Mouse (Mus musculus) brain, embryonic 18.5 days (tissue): ENCODE data around the gene Mrvi1.
"Not testable (repeated sequence)": the region's sequence is repeated elsewhere in the genome, so short reads cannot be mapped to it uniquely, and the experiment has no call there.

Source experiments
- DNase-seq: peaks from one replicate; pipeline ENCODE4 v3.0.0-alpha.2; 2012; ENCODE audit warnings: low read depth, low spot score

Gene Mrvi1

DNA sequence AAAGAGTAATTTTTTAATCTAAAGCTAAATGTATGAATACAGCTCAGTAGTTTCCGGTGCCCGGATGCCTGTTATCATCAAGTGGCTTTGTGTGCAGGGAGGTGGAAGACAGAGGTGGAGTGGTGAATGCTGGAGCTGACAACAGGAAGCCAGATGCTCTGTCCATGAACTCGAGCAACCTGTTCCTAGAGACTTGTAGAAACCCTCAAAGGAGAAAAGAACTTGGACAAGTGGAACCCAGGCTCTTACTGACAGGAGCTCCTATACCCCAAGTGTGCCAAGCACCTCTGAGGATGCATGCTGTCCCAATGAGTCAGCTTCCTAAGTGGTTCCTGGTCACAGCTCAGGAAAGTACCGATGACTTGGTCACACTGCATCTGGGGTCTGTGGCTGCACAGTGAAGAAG, 41.1 kb downstream of the Mrvi1 start:
- DNase-seq = no peak

DNA sequence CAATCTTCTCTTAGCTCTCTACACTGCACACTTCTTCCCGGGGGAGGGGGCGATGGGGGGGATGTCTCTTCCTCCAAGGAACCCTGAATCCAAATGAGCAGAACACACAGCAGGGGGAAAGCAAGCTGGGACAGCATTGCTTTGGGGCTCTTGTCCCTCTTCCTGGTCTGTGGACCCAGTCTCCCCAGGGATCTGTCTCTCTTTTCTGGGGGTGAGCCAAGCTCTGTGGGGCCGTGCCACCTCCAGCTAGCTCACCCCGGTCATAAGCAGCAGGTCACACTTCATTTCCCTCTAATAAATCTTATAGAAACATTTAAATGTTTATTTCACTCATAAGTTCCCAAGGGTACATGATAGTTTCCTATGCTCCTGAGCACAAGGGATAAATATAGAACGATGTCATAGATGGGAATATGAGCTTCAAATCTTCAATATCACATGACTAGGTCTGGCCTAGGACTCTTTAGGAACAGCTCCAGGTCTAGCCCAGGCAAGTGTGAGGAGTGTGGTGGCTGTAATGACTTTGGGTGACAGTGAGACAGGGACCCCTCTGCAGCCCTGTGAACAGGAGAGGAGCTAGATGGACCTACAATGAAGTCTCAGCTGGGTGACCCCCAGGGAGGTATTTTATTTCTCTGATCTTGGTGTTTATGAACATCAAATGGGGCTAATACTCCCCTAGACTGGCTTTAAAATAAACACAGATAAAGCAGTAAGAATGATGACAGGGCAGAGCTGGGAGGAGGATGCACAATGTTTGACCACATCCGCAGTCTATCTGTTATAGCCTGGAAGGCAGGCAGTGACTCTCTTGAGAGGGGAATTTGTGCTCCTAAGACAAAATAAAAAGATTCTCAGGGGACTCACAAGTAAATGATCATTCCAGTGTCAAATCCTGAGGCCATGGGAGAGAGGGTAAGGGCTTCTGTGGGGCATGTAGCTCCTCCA, 46.2 kb downstream of the Mrvi1 start:
- DNase-seq = no peak

DNA sequence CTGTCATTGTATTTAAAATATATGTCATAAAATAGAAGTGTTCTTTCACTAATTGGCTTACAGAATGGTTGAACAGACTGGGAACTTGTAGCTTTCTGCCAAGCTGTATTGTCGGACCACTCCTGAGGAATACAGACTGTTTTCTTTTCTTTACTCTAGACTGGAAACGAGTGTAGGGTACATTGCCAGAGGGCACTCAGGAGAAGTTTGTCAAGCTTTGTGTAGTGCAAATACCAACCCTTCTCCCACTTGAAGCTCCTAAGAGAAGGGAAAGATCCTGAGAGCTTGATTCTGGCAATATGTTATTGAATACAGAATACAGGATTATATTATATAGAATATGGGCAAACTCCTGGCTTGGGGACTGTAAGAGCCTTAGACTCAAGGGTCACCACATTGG, 48.3 kb downstream of the Mrvi1 start:
- no peak for DNase-seq

DNA sequence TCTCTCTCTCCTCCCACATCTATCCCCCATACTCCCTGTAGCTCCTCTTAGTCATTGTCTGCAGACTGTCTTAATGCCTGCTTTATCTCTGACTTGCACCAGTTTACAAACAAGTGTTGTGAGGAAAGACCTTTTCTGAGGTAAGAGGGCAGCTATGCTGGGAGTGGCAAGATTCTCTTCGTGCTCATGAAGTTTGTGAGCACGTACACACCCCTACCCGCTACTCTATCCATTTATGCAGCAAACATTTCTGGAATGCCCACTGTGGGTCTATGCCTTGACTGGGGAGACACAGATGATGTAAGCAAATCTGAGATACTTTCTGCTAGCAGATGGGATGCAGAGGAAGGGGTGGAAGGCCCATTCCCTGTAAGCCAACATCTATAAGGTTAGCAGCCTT, 48.9 kb downstream of the Mrvi1 start:
- no peak for DNase-seq

DNA sequence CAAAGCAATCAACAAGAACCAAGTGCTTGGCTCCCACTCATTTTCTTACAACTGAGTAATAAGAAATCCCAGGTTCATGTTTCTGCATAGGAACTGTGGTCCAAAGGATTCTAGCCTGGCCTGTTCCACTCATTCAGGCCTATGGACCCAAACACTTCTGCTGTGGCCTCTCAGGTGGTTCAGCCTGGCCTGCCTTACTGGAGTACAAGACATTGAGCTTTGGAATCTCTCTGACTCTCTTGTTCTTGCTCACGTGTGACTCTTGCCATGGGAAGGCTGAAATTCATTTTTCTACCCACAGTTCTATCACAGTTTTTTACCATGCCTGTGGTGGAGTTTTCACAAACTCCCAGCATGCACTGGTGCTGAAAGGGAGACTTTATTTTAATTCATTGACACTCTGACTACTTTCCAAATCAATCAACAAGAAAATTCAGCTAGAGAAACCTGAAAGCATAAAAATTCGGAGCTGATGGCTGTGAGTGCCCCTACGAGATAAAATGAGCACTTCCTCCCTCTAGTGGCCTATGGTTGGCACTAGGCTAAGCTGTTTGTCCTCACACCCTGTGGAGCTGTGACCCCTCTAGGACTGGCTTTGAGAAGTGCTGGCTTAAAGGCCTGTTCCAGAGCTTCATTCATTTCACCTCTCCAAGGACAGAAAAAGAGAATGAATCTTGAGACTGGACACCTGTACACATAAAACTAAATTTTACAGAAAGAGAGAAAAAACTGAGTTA, 52.0 kb downstream of the Mrvi1 start:
- no peak for DNase-seq

DNA sequence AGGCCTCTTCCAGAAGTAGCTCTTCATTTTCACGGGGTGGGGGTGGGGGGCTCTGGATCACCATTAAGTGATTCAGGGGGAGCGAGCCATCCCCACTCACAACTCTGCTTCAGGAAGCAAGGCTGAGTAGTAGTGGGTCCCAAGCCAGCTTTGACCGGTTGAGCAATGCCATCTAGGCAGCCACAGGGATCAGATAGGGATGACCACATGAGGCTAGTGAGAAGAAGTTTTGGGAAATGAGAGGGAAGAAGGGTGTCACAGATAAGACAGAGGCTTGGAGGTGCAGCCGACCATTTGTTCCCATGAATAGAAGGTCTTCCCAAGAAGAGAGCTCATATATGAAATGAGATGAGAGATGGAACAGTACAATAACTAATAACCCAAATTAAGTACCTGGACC, 55.7 kb downstream of the Mrvi1 start:
- no peak for DNase-seq

DNA sequence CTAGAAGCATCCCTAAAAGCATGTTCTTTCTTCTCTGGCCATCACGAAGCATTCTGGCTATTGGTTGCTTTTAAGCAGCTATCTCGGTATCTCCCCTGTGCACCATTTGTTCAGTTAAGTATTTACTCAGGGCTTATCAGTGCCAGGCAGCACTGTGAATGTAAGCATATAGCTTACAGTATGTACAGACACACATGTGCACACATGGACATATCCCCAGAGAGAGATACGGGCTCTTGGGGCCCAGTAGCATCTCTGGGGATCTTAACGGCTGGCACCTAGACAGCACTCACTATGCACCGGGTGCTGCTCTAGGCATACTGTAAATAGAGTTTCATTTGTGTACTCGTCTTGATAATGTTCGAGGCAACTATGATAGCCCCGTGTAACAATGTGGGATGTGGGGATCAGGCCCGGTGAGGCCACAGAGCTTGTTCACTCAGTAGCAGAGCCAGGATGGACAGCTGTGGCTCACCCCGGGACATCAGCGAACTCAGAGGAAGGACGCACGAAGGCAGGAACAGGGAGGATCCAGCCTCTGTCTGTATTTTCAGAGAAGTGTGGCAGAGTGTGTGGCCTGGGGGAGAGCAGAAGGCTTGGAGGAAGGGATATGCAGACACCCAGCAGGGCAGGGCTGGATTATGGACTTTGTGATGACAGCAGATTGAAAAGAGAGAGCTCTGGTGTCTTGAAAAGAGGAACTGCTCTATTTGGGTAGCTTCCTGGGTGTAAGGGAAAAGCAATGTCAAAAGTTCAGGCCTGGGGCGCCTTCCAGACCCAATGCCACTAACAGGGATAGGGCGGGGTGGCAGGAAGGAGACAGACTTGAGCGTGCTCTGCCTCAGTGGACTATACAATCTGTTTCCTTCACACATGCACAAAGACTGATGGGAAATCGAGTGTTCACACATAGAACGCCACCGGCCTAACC, 61.7 kb downstream of the Mrvi1 start:
- DNase-seq = no peak

DNA sequence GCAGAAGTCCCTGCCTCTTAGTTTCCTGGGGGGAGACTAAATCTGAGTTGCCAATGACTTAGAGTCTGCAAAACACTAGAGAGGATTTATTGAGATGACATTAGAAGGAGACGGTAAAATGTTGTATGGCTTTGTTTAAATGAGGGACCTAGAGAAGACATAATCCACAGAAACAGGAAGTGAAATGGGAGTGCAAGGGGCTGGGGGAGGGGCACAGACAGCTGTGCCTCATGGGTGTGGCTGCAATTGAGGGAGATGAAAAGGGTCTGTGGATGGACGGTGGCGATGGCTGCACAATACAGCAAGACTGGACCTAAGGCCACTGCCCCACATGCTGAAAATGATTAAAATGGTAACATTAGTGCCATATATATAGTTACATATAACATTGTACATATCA, 62.5 kb downstream of the Mrvi1 start:
- DNase-seq = no peak

DNA sequence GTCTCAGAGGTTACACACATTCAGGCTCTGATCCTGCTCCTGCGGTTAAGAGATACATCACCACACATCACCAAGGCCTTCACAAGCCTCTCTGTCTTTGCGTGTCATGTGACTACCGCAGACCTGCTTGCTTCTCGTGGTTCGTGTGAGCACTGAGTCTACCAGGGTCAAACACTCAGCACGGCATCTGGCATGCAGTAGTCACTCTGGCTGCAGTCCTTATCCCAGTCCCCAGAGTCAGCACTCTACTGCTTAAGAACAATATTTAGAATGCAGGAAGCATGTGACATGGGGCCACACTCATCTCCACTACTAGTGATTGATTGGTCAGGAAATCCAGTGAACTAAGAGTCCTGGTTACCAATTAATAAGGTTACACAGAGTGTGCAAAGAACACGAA, 66.3 kb downstream of the Mrvi1 start:
- no peak for DNase-seq

DNA sequence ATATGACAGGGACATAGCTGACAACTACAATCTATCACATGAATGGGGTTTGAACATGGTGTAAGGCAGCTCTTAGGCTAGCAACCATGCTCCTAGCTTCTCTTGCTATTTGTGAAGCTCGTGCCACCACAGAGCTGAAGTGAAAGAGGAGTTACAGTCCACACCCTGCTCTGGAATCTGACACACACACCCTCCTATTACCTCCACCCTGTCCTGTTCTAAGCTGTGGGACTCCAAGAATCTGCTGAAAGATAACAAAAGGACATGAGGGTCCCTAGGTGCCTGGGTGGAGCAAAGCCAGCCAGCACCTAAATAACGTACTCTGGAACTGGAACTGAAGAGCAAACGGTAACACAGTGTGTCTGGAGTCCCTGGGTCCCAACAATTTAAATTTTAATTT, 67.7 kb downstream of the Mrvi1 start:
- no peak for DNase-seq

DNA sequence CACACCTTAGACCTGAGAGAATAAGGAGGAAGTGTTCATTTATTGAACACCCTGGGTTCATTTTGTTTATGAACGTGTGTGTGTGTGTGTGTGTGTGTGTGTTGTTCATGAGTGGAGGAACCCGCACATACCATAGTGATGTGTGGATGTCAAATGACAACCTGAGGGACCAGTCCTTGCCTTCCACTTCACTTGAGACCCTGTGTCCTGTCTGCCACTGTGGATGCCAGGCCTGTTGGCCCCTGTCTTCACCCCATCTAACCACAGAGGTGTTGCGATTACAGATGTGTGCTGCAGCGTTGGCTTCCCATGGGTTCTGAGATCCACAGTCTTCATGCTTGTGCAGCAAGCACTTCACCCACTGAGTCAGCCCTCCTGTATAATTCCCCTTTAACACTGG, 68.5 kb downstream of the Mrvi1 start:
- no peak for DNase-seq

DNA sequence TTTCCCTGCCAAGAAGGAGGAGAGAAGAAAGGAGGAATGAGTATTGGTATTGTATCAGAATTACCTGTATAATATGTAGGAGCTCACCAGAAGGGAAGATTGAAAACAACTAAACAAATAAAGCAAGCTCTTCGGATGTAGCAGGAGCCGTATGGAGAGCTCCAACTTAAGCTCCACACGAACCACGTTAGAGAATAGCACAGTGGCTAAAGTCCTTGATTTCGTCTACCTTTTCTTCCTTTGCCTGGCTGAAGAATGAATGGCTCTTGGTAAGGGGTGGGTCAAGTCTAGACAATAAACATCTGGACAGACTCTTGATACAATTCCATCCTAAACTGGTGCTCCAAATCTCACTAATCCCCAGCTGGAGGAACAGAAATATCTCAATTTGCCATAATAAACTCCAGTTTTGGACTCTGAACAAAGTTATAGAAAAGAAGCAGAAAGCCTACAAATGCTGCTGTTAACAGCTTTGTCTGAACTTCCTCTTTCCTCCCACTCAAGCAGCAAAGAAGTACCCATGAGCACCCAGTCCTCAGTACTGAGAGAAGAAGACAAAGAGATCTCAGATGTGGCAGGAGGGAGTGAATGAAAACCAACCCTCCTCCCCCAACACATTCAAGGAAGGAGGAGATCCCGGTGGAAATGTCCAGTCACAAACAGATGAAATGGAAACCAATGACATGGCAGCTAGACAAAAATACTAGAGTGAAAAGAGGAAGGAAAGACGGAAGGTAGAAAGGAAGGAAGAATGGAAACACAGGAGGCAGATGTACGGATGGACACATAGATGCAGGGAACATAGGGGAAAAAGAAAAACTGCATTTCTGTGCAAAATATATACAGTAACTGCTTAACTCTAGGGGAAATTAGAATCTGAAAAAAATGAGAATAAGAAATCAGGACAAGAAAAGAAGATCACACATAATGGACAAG, 73.8 kb downstream of the Mrvi1 start:
- no peak for DNase-seq

DNA sequence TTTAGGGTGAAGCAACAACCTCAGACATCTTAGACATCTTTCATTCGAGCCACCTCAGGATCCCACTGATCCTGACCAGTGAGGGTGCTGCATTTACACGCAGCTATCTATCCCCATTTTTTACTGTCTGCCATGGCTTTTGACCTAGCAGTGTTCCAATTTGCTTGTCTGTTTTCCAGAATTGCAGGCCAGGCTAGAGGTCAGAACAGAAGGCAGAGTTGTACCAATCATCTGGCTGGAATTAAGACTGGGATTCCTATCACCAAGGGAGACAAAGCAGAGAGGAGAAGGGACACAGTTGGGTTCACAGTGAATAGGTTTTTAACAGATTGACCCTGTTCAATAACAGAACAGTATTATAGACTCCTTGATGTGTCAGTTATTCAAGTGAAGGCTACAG, 75.7 kb downstream of the Mrvi1 start:
- DNase-seq = no peak

DNA sequence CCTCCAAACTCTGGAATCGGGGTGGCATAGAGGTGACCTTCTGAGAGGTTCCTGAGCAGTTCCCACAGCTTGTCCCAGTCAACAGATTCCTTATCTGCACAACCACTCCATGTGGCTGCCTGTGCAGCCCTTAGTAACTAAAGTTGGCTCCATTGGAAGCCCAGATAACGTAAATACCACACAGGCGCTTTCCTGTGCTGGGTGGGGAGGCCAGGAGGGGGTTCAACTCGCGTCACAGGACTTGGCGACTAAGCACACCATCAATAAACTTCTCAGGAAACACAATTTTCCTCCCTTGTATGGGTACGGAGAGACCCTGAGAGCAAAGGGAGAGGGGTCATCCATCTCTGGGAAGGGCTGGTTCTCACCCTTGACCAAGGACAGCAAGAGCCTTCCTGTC, 79.0 kb downstream of the Mrvi1 start:
- no peak for DNase-seq

DNA sequence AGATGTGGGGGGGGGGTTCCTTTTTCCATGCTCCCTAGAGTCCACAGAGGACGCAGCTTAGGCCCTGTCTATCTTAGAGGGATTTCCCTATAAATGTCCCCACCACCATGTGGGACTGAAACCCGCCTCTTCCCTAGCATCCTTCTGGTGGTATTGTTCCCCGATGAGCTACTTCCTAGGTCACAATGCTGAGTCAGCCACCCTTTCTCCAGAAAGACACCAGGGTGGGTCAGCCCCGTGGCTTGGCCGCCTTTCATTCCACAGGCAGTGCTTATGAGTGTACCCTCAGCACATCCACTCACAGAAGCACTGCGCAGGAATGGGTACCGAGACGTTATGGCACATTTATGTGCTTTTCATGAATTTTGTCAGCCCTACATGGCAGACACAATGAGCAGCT, 85.1 kb downstream of the Mrvi1 start:
- no peak for DNase-seq

DNA sequence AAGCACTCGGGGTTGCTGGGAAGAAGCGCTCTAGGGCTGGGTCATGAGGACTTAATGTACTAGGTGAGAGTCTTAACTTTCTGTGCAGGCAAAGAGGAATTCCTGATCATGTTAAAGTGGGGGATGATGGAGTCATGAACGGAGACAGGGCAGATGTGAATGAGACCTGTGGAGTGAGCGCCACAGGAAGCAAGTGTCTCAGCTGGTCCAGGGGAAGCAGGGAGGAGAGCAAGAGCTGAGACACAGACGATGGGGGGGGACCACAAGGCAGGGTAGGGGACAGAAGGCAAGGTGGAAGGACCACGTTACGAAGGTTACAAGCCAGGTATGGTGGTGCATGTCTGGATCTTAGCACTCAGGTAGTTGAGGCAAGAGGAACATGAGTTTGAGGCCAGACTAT, 85.8 kb downstream of the Mrvi1 start:
- DNase-seq = no peak

DNA sequence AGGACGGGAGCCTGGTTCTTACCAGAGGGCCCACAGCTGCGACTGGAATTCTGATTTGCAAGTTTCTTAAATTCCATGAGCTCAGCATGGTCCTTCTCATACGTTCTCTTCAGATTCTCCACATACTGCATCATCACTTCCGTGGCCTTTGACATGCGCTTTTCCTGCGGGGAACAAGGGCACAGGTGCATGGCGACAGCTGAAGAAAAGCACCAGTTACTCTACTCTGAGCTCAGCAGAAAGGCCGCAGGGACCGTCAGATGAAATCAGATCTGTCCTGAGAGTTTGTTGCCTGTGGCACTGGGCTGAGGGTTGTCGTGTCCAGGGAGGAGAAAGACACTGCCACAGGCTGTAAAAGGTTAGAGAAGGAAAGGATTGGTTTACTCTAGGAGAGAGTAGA, 86.5 kb downstream of the Mrvi1 start:
- DNase-seq = not testable (repeated sequence)

DNA sequence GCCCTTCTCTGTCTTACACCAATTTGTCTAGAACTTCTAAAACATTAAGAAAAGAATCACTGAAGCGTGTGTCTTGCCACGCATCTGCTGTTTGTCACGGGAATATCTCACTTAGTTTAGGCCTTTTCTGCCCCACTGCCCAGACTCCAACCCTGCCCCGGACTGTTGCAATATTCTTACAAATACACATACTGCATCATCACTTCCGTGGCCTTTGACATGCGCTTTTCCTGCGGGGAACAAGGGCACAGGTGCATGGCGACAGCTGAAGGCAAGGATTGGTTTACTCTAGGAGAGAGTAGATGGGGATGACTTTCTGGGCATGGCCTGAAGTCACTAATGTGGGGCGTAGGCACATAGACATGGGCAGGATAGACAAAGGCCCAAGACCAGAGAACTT, 87.6 kb downstream of the Mrvi1 start:
- DNase-seq = no peak

DNA sequence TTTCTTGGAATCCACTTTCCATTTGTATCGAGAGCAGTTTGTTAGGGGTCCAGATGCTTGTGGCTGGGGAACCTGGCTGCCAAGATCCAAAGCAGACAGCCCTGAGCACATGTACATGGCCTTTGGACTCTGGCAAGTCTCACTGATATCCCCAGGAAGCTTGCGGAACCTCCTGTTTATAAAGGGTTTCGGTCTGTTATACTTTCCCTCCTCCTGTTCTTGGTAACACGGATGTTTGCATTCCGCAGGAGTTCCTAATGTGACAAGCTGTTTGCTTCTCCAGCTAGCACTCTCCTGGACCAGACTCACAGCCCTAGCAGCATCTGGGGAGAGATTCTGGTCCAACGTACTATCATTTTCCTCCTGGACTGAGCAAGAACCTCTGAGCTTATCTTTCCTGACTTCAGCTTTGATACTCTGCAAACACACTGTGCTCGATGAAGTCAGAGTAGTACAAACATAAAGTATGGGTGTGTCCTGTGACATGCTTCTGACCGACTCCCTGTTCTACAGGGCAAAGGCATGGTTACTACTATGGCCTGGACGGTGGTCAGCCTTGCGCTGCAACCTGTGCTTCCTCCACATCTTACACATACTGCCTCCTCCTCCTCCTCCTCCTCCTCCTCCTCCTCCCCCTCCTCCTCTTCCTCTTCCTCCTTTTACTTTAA, 88.2 kb downstream of the Mrvi1 start:
- DNase-seq = no peak

DNA sequence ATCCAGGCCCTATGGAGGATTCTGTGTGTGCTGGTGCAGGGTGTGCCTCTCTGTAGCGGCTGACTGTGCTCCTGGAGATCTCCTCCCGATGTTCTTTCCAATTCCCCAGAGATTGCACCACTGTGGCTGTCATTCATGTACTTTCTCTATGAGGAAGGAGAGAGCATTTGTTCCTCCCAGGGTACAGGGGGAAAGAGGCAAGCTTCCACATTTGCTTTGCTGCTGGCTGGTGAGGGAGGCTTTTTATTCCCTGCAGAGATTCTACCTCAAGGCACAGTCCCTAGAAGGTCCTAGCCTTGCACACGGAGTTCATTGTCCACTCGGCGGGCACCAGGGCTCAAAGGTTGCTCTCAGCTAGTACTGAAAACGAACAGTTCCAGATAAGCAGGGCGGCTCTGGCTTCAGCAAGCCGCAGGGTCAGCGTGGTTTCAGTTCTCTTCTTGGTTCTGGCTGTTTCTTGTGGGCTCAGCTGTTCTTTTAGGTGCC, 90.7 kb downstream of the Mrvi1 start:
- no peak for DNase-seq
